Mouse (Mus musculus): ENCODE measurements around the gene Ltbp1. TPM values are rescaled to one million over a fixed set of nuclear protein-coding genes. Genes with fewer than 3 reads are reported as not detected.

Ltbp1 gene
- polyA plus RNA-seq, 1 experiment from 2014 or later = 4.8 TPM

- Histone ChIP-seq H3K4me1 (replicated peaks) (no peaks in the 10 kb centered on the region), H3K4me3 (no peak overlapping the region), H3K27ac (no peak overlapping the region), H3K9me3 (no peaks in the 10 kb centered on the region), H3K27me3 (ENCODE audit: insufficient read depth, poor library complexity, severe bottlenecking) (no peaks in the 10 kb centered on the region), H3K36me3 (no peaks in the 10 kb centered on the region)
- DNase-seq (ENCODE audit: low spot score) = no peak
- WGBS = 95% methylated on average over 3 of the region's 3 CpGs
Measured at GRCm38 (mm10) chr17:75244148-75244547, 238.8 kb downstream of the Ltbp1 start.

- no peak overlapping the region for H3K4me3 ChIP-seq
- no peak for DNase-seq (ENCODE audit: low spot score)
- no peaks in the 10 kb centered on the region for H3K9me3 ChIP-seq
- 93% methylated on average over 7 of the region's 7 CpGs for WGBS
- no peaks in the 10 kb centered on the region for H3K27me3 ChIP-seq (ENCODE audit: insufficient read depth, poor library complexity, severe bottlenecking)
- no peaks in the 10 kb centered on the region for H3K4me1 ChIP-seq (replicated peaks)
- H3K36me3 ChIP-seq = no peaks in the 10 kb centered on the region
- H3K27ac ChIP-seq = no peak overlapping the region
Measured at GRCm38 (mm10) chr17:75245085-75245484, 239.7 kb downstream of the Ltbp1 start.

GRCm38 (mm10) chr17:75248632-75249031, 243.3 kb downstream of the Ltbp1 start:
- DNase-seq (ENCODE audit: low spot score) = no peak
- Histone ChIP-seq H3K4me3 (no peak overlapping the region), H3K27ac (no peak overlapping the region), H3K9me3 (no peaks in the 10 kb centered on the region), H3K27me3 (ENCODE audit: insufficient read depth, poor library complexity, severe bottlenecking) (no peaks in the 10 kb centered on the region), H3K4me1 (replicated peaks) (no peaks in the 10 kb centered on the region), H3K36me3 (no peaks in the 10 kb centered on the region)
- WGBS = 58% methylated on average over 10 of the region's 10 CpGs

- 87% methylated on average over 6 of the region's 6 CpGs for WGBS
- no peaks in the 10 kb centered on the region for H3K27me3 ChIP-seq (ENCODE audit: insufficient read depth, poor library complexity, severe bottlenecking)
- no peaks in the 10 kb centered on the region for H3K36me3 ChIP-seq
- H3K27ac ChIP-seq = no peak overlapping the region
- H3K9me3 ChIP-seq = no peaks in the 10 kb centered on the region
- no peak overlapping the region for H3K4me3 ChIP-seq
- no peaks in the 10 kb centered on the region for H3K4me1 ChIP-seq (replicated peaks)
- no peak for DNase-seq (ENCODE audit: low spot score)
Measured at GRCm38 (mm10) chr17:75250571-75250970, 245.2 kb downstream of the Ltbp1 start.

- no peaks in the 10 kb centered on the region for H3K4me1 ChIP-seq (replicated peaks)
- DNase-seq (ENCODE audit: low spot score) = no peak
- H3K36me3 ChIP-seq = no peaks in the 10 kb centered on the region
- WGBS = 95% methylated on average over 6 of the region's 6 CpGs
- H3K27me3 ChIP-seq (ENCODE audit: insufficient read depth, poor library complexity, severe bottlenecking) = no peaks in the 10 kb centered on the region
- H3K9me3 ChIP-seq = no peaks in the 10 kb centered on the region
- no peak overlapping the region for H3K4me3 ChIP-seq
- no peak overlapping the region for H3K27ac ChIP-seq
Measured at GRCm38 (mm10) chr17:75251094-75251493, 245.7 kb downstream of the Ltbp1 start.

- Histone ChIP-seq H3K4me3 (no peak overlapping the region), H3K27me3 (ENCODE audit: insufficient read depth, poor library complexity, severe bottlenecking) (no peaks in the 10 kb centered on the region), H3K4me1 (replicated peaks) (no peaks in the 10 kb centered on the region), H3K27ac (no peak overlapping the region), H3K36me3 (no peaks in the 10 kb centered on the region), H3K9me3 (no peaks in the 10 kb centered on the region)
- DNase-seq (ENCODE audit: low spot score) = no peak
- 95% methylated on average over 5 of the region's 5 CpGs for WGBS
Measured at GRCm38 (mm10) chr17:75252540-75252939, 247.2 kb downstream of the Ltbp1 start.

- DNase-seq (ENCODE audit: low spot score) = no peak
- H3K27me3 ChIP-seq (ENCODE audit: insufficient read depth, poor library complexity, severe bottlenecking) = no peaks in the 10 kb centered on the region
- WGBS = 85% methylated on average over 6 of the region's 6 CpGs
- no peak overlapping the region for H3K27ac ChIP-seq
- H3K9me3 ChIP-seq = no peaks in the 10 kb centered on the region
- H3K36me3 ChIP-seq = no peaks in the 10 kb centered on the region
- no peak overlapping the region for H3K4me3 ChIP-seq
- H3K4me1 ChIP-seq (replicated peaks) = no peaks in the 10 kb centered on the region
Measured at GRCm38 (mm10) chr17:75254909-75255308, 249.5 kb downstream of the Ltbp1 start.

- Histone ChIP-seq H3K4me3 (no peak overlapping the region), H3K4me1 (replicated peaks) (no peaks in the 10 kb centered on the region), H3K27ac (no peak overlapping the region), H3K27me3 (ENCODE audit: insufficient read depth, poor library complexity, severe bottlenecking) (no peaks in the 10 kb centered on the region), H3K36me3 (no peaks in the 10 kb centered on the region), H3K9me3 (no peaks in the 10 kb centered on the region)
- WGBS = 74% methylated on average over 1 of the region's 1 CpGs
- DNase-seq (ENCODE audit: low spot score) = no peak
Measured at GRCm38 (mm10) chr17:75255967-75256366, 250.6 kb downstream of the Ltbp1 start.

GRCm38 (mm10) chr17:75258427-75258826, 253.1 kb downstream of the Ltbp1 start:
- Histone ChIP-seq H3K4me3 (no peak overlapping the region), H3K36me3 (no peaks in the 10 kb centered on the region), H3K9me3 (no peaks in the 10 kb centered on the region), H3K27ac (no peak overlapping the region), H3K27me3 (ENCODE audit: insufficient read depth, poor library complexity, severe bottlenecking) (no peaks in the 10 kb centered on the region), H3K4me1 (replicated peaks) (peaks cover 6% of the 10 kb centered on the region; the same call in 1 of the 2 replicates)
- no peak for DNase-seq (ENCODE audit: low spot score)
- WGBS = 84% methylated on average over 2 of the region's 2 CpGs

- no peaks in the 10 kb centered on the region for H3K36me3 ChIP-seq
- H3K27ac ChIP-seq = no peak overlapping the region
- 60% methylated on average over 3 of the region's 3 CpGs for WGBS
- DNase-seq (ENCODE audit: low spot score) = peak; percentile 13
- peaks cover 8% of the 10 kb centered on the region; the same call in 1 of the 2 replicates for H3K27me3 ChIP-seq (ENCODE audit: insufficient read depth, poor library complexity, severe bottlenecking)
- H3K9me3 ChIP-seq = no peaks in the 10 kb centered on the region
- peaks cover 7% of the 10 kb centered on the region; the same call in 1 of the 2 replicates for H3K4me1 ChIP-seq (replicated peaks)
- H3K4me3 ChIP-seq = no peak overlapping the region
Measured at GRCm38 (mm10) chr17:75263336-75263990, 258.1 kb downstream of the Ltbp1 start.

GRCm38 (mm10) chr17:75268506-75268905, 263.1 kb downstream of the Ltbp1 start:
- no peak for DNase-seq (ENCODE audit: low spot score)
- H3K36me3 ChIP-seq = no peaks in the 10 kb centered on the region
- no peak overlapping the region for H3K4me3 ChIP-seq
- peaks cover 5% of the 10 kb centered on the region; the same call in 1 of the 2 replicates for H3K4me1 ChIP-seq (replicated peaks)
- 87% methylated on average over 4 of the region's 4 CpGs for WGBS
- no peak overlapping the region for H3K27ac ChIP-seq
- peaks cover 8% of the 10 kb centered on the region; the same call in 1 of the 2 replicates for H3K27me3 ChIP-seq (ENCODE audit: insufficient read depth, poor library complexity, severe bottlenecking)
- no peaks in the 10 kb centered on the region for H3K9me3 ChIP-seq

- H3K4me1 ChIP-seq (replicated peaks) = 0 out of 2 replicates have a peak, but pooled peaks cover 4% of the 10 kb centered on the region
- H3K27ac ChIP-seq = no peak overlapping the region
- DNase-seq (ENCODE audit: low spot score) = no peak
- no peak overlapping the region for H3K4me3 ChIP-seq
- no peaks in the 10 kb centered on the region for H3K9me3 ChIP-seq
- no peaks in the 10 kb centered on the region for H3K36me3 ChIP-seq
- no peaks in the 10 kb centered on the region for H3K27me3 ChIP-seq (ENCODE audit: insufficient read depth, poor library complexity, severe bottlenecking)
- WGBS = 90% methylated on average over 3 of the region's 3 CpGs
Measured at GRCm38 (mm10) chr17:75272446-75272845, 267.1 kb downstream of the Ltbp1 start.

GRCm38 (mm10) chr17:75273272-75273671, 267.9 kb downstream of the Ltbp1 start:
- no peaks in the 10 kb centered on the region for H3K9me3 ChIP-seq
- no peaks in the 10 kb centered on the region for H3K27me3 ChIP-seq (ENCODE audit: insufficient read depth, poor library complexity, severe bottlenecking)
- 0 out of 2 replicates have a peak, but pooled peaks cover 4% of the 10 kb centered on the region for H3K4me1 ChIP-seq (replicated peaks)
- DNase-seq (ENCODE audit: low spot score) = no peak
- H3K36me3 ChIP-seq = no peaks in the 10 kb centered on the region
- WGBS = 83% methylated on average over 1 of the region's 1 CpGs
- no peak overlapping the region for H3K4me3 ChIP-seq
- no peak overlapping the region for H3K27ac ChIP-seq
